Mouse (Mus musculus) kidney, adult 18-20 months (tissue): Measurements from ENCODE around the gene Gpm6b.

Source experiments
- DNase-seq: peaks from one replicate; pipeline ENCODE4 v3.0.0; 2021

The Gpm6b gene

GRCm38 (mm10) chrX:166359927-166360440 is 121.3 kb downstream of the Gpm6b start:
- DNase-seq, result no peak

GRCm38 (mm10) chrX:166360455-166360854 is 121.7 kb downstream of the Gpm6b start:
- no peak for DNase-seq

GRCm38 (mm10) chrX:166365458-166366213 is 126.9 kb downstream of the Gpm6b start:
- no peak for DNase-seq

GRCm38 (mm10) chrX:166376681-166377328 is 138.1 kb downstream of the Gpm6b start:
- DNase-seq, result no peak

- DNase-seq, result no peak
These were observed 139.9 kb downstream of the Gpm6b start for GRCm38 (mm10) chrX:166378652-166379051.

- no peak for DNase-seq
These were observed 144.9 kb downstream of the Gpm6b start for GRCm38 (mm10) chrX:166383606-166384005.

GRCm38 (mm10) chrX:166384935-166385334 is 146.2 kb downstream of the Gpm6b start:
- peak; percentile 6 for DNase-seq

GRCm38 (mm10) chrX:166386656-166387055 is 147.9 kb downstream of the Gpm6b start:
- no peak for DNase-seq

GRCm38 (mm10) chrX:166393753-166394152 is 155.0 kb downstream of the Gpm6b start:
- no peak for DNase-seq

GRCm38 (mm10) chrX:166407865-166408264 is 169.2 kb downstream of the Gpm6b start:
- no peak for DNase-seq

GRCm38 (mm10) chrX:166416196-166416595 is 177.5 kb downstream of the Gpm6b start:
- peak; percentile 27 for DNase-seq

- DNase-seq, result no peak
These were observed 196.1 kb downstream of the Gpm6b start for GRCm38 (mm10) chrX:166434812-166435211.
